Mouse (Mus musculus) 3T3-L1 (cell line): ENCODE data around the gene Ccdc65.

ENCODE experiments used
- DNase-seq: peaks from one replicate; pipeline ENCODE4 v3.0.0-alpha.2; 2015; ENCODE audit warnings: low read depth, low spot score

The Ccdc65 gene

DNA sequence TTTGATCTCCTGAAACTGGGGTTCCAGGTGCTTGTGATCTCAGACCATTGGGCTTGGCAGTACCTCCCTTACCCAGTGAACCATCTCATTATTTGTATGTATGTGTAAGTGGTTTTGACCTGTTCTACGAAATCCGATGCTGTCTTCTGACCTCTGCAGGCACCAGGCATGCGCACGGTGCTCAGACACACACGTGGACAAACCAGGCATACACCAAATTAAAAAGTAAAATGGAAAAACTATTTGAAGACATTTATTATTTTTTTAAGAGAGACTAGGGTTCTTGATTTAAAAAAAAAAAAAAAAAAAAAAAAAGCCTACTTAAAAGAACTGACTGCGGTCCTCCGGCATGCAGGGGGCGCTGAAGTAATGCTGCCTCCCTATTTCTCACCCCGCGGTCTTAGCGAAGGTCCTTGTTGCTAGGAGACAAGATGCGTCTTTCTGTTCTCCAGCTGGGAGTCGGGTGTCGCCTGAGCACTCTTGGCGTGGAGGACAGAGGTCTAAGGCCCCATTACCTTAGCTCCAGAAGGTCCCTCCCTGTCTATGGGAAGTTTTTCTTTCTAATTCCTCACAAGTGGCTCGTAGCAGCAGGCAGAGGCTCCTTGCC lies at the start of gene Ccdc65:
TSS of gene Ccdc65 (plus strand) at position 442 of the 607 bp plus-strand sequence.
- DNase-seq = peak; percentile 82

DNA sequence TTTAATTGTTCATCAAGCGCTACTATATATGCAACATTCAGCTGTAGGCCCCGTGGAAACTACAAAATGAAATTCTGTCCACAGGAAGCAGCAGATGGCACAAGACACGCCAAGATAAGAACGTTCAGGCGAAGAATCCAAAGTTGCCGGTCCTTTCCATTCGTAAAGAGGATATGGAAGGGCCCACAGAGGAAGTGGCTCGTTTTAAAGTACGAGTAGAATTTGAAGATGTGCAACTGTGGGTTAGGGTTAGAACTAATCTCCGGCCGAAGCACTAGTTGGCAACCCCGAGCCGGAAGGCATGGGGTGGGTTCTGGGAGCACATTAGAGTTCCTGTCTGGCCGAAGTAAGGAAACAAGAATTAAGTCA lies 45.8 kb upstream of the Ccdc65 start:
- no peak for DNase-seq

- DNase-seq = peak; percentile 98
These were observed 45.2 kb upstream of the Ccdc65 start, which contains the start of gene Ddx23 for GRCm38 (mm10) chr15:98662567-98663545. TSS of gene Ddx23 (minus strand) at chr15:98662894.

DNA sequence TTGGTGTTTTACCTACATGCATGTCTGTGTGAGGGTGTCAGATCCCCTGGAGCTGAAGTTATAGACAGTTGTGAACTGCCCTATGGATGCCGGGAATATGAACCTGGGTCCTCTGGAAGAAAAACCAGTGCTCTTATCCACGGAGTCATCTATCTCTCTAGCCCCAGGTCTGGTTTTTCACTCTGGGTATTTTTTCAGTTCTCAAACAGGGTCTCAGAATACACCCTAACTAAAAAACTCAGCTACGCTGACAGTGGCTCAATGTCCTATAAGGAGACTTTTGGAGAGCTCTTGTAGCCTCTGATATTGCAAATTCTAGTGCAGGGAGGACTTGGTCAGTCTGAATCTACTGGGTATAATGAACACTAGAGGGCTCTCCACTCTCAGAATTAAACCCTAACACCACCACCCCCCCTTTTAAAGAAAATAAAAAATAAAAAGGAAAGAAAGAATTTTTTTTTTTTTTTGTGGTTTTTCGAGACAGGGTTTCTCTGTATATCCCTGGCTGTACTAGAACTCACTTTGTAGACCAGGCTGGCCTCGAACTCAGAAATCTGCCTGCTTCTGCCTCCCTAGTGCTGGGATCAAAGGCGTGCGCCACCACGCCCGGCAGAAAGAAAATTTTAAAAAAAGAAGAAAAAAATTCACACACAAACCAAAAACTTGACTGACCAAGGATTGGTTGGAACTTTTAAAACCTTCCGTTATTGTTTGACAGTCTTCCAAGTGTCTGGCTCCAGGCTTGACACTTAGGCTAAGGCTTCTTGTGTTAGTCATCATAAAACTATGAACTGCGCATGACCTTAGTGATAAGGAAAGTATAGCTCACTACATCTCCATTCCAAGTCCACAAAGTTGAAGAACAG lies 43.7 kb upstream of the Ccdc65 start:
- peak; percentile 89 for DNase-seq

GRCm38 (mm10) chr15:98672592-98672991 lies 35.4 kb upstream of the Ccdc65 start:
- peak; percentile 90 for DNase-seq

DNA sequence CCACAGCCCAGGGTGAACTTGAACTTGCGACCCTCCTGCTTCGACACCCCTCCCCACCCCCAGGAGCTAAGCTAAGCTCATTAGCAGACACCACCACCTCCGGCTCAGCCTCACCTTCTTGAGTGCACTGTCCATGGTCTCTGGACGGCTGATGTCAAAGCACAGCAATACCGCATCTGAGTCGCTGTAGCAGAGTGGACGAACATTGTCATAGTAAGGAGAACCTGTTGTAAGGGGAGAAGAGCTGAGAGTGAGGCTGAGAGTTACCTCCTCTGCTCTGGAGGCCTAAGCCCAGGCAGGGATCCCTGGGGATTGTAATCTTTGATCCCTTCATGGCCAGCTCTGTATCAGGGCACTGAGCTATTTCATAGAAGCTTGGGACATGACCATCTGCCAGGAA lies 34.3 kb upstream of the Ccdc65 start:
- DNase-seq = peak; percentile 22

DNA sequence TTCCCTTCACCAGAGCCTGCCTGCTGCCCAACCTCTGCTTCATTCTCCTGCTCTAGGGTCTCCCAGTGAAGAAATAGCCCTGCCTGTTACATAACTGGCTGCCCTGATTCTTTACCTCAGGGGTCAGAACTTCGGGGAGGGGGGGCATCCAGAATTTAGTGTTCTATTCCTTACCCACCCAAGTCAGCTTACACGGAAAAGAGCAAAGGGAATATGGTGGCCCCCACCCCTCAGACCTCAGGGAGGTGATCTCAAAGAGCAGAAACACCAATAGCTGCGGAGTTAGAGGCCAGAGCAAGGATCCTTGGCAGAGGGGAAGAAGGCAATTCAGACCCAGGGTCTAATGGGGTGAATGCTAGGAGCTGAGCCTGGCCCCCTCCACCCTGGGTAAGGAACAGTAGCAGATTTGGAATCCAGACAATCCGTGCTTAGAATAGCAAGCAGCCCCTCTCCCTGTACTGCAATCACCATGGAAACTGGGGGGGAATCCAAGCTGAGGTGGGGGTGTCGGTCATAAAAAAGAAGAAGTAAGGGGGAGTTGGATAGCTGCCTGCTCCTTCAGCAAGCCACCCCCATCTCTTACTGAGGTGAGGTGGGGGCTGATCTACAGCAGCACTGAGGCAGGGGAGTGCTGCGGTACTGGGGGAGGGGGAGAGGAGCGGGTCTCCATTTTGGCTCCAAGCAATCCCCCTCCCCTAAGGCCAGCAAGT lies 33.6 kb upstream of the Ccdc65 start:
- no peak for DNase-seq

DNA sequence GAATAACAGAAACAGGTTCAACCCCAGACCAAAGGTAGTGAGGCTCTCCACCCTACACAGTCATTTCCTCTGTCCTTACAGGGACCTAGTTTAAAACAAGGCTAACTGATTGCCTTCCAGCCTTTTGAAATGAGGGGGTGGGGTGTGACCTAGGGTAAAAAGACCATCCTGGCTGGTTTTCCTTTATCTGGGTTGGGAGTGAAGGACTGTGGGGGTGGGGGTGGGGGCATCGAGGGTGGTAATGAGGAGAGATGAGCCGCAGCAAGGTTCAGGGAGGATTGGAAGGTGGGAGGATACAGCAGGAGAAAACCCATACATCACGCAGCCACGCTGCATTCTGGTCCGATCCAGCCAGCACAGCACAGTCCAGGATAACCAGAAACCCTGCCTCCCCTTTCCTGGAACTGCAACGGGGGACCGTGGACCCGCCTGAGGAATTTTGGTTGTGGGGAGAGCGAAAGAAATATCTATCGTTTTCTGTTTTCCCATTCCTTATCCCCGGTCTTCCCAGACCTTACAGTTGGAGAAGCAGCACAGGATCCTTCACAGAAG lies 32.9 kb upstream of the Ccdc65 start:
- DNase-seq = no peak

DNA sequence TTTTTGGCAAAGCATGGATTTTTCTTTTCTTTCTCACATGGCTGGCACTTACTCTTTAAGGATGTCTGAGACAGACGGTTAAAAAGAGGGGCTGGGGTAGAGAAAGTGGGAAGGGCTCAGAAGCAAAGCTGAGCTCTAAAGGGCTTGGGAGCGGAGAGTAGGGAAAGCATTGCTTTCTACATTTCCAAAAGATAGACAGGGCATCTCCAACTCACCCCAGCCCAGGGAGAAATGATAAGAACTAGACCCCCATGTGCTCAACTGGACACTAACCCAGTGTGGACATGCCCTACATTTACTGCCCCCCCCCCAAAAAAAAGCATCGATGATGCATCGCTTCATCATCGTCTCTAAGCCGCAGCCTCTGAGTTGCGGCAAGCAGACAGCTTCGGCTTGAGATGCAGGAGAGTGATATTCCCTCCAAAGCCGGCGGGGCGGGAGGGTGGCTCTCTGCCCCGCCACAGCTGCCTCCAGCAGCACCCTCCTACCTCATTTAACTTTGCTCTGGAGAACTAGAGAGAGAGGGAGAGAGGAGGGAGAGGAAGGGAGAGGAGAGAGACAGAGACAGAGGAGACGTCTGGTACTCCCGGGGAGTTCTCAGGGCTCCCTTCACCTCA lies 32.3 kb upstream of the Ccdc65 start:
- DNase-seq = peak; percentile 41

- peak; percentile 47 for DNase-seq
These were observed 31.5 kb upstream of the Ccdc65 start for GRCm38 (mm10) chr15:98676471-98676870.

GRCm38 (mm10) chr15:98676940-98677728 lies 30.9 kb upstream of the Ccdc65 start, which contains the start of gene Rnd1:
TSS of gene Rnd1 (minus strand) at chr15:98677461.
- peak; percentile 93 for DNase-seq

DNA sequence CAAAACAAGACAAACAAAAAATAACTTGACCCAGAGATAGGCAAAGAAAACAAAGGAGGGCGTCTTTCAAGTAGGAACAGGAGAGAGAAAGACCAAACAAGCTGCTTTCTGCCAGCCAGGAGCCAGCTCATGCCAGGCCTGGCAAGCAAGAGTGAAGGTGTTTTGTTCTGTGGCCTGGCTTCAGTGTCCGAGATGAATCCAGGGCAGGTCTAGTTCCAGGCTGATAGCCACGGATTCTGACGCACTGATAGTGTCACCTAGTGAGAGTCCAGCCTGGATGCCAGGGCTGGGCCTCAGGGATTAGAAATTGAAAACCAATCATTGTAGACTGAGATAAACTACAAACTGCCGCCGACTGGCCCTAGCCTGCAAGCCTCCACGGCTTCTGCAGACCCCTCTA lies 30.0 kb upstream of the Ccdc65 start:
- DNase-seq = no peak

GRCm38 (mm10) chr15:98680660-98681059 lies 27.3 kb upstream of the Ccdc65 start:
- no peak for DNase-seq

GRCm38 (mm10) chr15:98681633-98682032 lies 26.4 kb upstream of the Ccdc65 start:
- no peak for DNase-seq

- DNase-seq = peak; percentile 71
These were observed 24.8 kb upstream of the Ccdc65 start for GRCm38 (mm10) chr15:98683177-98683576.

GRCm38 (mm10) chr15:98683746-98684145 lies 24.3 kb upstream of the Ccdc65 start:
- DNase-seq = no peak

DNA sequence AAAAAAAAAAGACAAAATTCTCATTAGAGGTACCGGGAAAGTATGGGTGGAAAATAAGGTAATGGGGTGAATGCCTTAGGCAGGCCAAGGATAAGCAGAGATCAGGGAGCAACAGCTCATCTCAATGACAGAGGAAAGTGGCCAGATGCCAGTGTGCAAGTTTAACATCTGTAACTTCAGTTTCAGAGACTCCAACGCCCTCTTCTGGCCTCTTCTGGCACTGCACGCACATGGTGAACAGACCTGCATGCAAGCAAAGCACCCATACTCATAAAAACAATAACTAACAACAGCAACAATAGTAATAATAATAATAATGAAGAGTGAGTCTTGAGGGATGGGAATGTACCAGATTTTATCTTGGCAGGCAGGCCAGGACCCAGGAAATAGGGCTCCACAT lies 22.1 kb upstream of the Ccdc65 start:
- DNase-seq = peak; percentile 29

DNA sequence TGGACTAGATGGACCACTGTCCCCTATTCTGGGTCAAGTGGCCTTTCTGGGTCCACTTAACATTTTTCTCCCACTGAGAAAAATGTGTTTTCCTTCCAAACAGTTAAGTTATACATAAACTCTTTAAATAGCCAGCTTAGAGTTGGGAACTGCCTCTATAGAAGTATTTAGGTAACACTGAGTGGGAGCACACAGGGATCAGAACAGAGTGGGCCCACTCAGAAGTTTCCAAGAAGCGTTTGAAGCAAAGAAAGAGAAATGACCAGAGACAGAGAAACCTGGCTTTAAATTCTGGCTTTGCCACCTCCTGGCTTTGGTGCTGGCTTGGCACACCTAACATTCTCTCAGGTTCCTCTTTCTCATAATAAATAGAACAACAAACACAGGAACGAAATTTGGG lies 18.3 kb upstream of the Ccdc65 start:
- DNase-seq = no peak

- DNase-seq = no peak
These were observed 16.4 kb upstream of the Ccdc65 start for GRCm38 (mm10) chr15:98691486-98692147.
